Mouse (Mus musculus) c-Kit-positive CD71-positive TER-119-negative erythroid progenitor cells, embryonic 14.5 days (primary cell): ENCODE measurements around the gene Diras2.

ENCODE experiments used
- DNase-seq: peaks from one replicate; pipeline ENCODE4 v3.0.0-alpha.2; 2013; ENCODE audit warnings: low read depth

Gene Diras2

DNA sequence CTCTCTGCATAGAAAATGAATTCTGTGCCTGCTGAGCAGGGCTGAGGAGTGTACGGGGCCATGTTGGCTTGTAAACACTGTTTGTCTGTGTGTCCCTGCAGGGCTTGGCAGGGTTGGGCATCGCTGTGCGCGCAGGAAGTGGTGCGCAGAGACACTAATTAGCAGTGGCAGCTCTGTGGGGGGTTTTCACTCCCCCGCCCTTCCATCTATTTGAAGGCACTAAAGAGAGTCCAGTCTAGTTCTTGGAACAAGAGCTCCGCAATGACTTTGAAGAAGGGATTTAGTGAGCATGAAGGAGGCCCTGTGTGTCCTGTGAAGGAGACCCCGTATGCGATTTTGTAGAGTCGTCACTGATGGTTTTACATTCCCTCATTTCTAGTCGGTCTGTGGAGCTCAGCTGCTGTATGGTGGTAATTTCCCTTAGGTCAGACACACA, 73.2 kb downstream of the Diras2 start:
- DNase-seq = no peak

DNA sequence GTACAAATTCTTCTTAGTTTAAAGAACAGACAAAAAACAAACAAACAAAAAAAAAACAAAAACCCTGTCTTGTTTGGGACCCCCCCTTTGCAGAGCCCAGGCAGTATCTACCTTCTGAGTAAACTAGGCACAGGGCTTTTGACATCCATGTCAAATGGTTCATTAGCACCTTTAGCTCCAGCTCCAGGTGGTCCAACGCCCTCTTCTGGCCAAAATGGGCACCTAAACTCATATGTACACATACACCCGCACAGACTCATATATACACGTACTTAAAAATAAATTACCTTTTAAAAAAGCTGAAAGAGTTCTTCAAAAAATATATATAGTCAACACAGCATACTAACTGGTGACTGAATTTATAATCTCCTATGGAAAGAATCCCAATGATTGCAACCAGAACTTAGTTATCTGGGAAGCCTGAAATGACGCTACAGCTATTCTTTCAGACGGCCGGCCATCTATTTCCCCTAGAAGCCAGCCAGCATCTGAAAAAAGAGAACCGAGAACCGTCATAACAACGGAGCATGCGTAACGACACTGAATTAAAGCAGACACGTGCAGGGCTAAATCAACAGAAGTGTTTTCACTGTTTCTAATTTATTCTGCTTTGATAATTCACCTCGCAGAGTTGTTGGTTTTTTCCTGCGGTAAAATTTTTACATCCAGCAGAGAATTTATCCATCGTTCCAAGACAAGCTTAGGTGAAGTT, 73.7 kb downstream of the Diras2 start:
- DNase-seq = no peak

DNA sequence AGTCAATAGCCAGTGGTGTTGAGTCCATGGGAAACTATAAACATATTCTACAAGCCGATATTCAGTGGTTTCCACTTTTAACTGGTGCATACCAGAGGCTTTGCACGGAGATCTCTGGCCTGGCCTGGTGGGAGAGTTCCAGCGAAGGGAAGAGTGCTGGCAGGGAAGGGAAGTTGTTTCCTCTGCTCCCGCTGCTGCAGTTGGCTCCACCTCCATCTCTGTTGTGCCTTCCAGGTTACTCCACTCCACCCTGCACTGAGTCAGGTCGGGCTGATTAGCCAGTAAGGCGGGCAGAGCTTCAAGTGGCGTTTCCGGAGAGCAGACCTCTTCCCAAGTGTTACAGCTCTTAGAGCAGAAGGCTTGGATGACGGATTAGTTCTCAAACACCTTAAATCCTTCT, 75.8 kb downstream of the Diras2 start:
- DNase-seq = no peak

DNA sequence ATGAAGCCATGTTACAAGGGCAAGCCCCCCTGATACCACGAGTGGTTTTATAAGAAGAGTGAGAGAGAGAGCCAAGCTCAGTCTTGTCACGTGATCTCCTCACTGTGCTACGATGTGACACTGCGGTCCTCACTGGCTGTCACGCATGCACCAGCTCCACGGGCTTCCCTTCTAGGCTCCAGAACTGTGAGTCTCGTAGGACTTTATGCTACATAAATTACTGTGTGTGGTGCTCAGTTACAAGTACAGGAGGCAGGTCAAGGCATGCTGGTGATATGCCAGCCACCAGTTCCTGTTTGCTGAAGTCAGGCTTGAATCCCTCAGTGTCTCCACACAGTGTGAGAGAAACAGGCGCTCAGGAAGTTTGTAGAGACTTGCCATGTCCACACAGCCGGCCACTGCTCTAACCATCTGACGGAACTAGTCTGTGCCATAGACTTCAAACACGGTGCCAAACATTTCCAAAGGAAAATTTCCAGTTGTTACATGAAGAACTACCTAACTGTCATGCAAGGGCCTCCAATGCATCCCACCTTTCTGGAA, 76.3 kb downstream of the Diras2 start:
- DNase-seq = no peak
